Mouse (Mus musculus) frontal cortex, adult 2 months (tissue): ENCODE results near the gene Mrpl52. TPM values are rescaled to one million over a fixed set of nuclear protein-coding genes. Genes with fewer than 3 reads are reported as not detected.

ENCODE experiments used
- DNase-seq, 2 experiments: peaks; one replicate each; pipeline ENCODE4 v3.0.0; 2022; ENCODE audit warnings: low spot score in 1 of 2; ENCODE audit errors: extremely low spot score in 1 of 2
- polyA plus RNA-seq: library from polyadenylated mRNA; depleted of rRNA; stranded (reverse); fragments of >200 nt; gene quantifications from 2 replicates; pipeline ENCODE4 v1.2.3, GENCODE M21; 2012; rRNA removed

Gene Mrpl52
- polyA plus RNA-seq, 1 experiment, result 137 TPM

DNA sequence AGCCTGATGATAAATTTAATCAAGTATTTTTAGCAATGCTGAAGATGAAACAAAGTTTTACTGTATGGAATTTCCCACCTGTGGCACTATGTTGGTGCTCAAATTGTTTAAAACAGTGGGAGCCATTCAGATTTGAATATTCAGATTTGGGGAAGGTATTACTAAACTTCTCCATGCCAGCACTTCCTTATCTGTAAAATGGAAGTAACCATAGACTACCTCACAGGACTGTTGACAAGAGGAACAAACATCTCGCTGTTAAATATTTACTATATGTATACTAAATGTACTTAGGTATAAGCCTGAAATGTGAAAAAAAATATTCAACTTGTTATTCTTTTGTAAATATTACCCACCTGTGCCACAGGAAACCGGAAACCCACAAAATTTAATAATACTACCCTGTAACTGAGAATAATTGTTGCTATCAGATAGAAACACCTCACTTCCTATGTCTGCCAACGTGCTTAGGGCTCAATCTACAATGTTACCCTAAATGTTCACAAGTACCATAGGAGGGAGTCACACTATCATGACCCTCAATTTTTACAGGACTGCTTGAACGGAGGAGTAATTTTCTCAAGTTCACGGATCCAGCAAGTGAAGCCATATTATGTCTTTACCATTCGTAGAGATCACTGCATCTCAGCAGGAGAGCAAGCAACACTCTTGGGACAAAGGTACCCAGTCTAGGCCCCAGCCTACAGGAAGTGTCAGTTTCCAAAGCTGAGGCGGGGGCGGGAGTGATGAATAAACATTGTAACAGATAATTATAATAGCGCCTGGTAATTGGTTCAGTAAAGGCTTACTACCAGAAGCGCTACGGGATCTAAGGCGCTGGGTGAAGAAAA lies 36.6 kb downstream of the Mrpl52 start:
- no peak for DNase-seq

DNA sequence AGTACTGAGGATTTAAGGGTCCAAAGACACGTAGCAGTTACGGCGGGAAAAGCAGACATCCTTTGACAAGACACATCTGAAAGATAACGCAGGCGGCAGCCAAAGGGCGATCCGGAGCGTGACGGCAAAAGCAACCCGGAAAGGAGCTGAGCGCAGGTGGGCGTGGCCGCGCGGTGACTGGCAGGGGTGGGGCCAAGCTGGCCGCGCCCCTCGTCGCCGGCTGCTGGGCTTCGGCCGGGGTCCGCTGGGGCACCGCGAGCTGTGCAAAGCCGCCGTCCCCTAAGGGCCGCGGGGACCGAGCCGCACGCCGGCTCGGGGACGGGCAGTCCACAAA lies 37.2 kb downstream of the Mrpl52 start, which contains the start of gene Lrp10:
Gene Lrp10, plus strand, starts transcription at position 179 of the 334 bp plus-strand sequence.
- DNase-seq, result peak in 1 of 2 experiments; percentile 88

DNA sequence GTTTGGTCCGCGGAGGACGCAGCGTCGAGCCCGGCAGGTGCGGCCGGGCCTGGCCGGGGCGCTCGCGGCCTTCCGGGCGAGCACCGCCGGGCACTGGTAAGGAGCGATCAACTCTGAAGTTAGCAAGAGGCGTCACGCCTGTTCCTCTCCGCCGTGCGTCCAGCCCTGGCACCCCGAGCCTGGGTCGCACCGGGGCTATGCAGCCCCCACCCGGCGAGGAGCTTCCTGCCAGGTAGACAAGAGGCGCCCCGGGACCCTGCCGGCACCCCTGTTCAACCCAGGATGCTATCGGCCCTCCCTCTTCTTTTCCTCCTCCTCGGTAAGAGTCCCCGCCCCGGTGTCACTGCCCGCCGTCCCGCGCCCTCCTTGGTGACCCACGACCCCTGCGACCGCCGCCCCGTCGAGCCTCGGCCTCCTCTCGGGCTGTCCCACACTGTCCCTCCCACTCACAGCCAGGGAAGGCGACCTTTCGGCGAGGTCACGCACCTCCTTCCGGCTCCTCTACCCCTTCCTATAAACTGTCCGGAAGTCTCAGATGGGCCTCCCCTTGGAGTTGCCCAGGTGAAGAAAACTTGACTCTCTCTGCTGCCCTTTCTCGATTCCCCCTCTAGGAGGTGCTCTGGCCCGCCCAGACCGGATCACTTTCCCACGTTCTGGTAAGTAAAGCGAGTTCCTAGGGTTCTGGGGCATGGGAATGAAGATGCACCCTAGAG lies 37.7 kb downstream of the Mrpl52 start:
- peak in 1 of 2 experiments; percentile 66 for DNase-seq

DNA sequence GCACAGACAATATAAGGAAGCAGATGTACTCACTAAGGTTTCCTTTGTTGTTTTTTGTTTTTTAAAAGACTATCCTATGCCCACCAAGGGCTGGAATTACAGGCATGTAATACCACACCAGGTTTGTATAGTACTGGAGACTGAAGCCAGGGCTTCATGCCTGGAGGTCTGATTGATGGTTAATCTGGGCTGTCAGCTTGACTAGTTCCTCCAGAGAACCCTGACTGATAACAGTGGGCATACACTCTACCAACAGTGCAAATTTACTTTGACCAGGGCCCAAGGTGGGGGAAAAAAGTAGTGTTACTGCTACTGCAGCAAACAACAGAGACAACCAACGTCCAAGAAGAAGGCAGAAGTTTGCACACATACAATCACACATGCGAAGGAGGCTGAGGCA lies 44.8 kb downstream of the Mrpl52 start:
- no peak for DNase-seq

DNA sequence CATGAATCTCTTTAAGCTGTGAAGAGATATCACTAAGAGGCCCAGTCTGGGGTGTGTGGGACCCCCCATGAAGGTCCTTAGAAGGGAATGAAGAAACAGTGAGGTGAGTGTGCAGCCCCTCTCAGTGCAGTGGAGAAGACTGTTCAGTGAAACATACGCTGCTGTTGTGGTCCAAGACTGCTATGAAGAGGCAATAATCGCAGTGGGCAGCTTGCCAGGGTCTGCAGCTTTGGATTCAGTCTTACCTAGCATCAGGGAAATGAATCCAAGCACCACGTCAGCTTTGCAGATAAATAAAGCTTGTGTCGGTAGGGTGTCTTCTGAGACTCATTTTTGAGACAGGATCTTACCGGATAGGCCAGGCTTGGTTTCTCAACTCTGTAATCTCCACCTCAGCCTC lies 46.0 kb downstream of the Mrpl52 start:
- no peak for DNase-seq

DNA sequence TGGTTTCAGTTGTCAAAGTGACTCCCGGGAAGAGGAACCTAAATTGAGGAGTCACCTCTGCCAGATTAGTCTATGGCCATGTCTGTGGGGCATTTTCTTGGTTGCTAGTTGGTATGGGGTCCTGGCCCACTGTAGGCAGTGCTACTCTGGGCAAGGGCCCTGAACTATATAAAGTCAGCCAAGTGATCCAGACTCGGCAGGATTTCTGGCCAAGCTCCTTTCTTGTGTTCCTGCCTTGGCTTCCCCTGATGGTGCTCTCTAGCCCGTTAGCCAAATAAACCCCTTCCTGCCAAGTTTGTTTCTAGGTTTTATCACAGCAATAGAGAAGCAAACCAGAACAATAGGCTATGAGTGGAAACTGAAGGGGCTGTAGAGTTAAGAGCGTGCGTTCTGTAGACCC lies 48.0 kb downstream of the Mrpl52 start:
- DNase-seq, result no peak

DNA sequence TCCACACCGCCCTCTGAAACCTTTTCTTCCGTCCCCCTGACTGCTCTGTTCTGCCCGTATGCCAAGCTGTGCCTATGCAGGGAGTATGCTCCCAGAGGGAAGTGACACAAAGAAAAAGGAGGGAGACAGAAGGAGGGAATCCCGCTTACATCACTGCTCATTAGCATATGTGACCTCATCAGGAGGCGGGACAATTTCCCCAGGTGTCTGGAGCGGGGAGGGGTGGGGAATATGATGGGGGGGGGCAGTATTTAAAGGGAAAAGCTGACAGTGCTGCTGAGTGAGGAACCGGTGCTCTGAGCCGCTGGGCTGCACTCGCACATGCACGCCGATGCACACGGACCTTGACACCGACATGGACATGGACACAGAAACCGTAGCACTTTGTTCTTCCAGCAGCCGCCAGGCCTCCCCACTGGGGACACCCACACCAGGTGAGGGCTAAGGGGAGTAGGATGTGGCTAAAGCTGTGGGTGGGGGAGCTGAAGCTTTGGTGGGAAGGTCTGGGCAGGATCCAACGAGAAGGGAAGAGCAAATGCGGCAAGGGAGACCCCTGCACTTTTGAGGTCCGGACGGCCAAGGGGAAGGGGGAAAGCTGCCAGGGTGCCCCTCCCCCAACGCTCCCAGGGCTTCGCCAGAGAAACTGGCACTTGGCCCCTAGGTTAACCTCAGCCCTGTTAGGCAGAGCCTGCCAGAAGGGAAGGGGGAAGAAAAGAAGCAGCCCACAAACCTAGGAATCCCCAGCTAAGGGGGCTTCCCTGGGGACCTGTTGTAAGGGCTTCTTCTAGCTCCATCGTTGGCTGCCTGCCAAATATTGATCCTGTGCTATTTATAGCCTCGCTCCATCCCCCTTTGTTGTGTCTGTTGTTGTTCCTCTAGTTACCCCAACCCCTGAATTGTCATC lies 49.5 kb downstream of the Mrpl52 start, which contains the start of gene Rem2:
Gene Rem2, plus strand, starts transcription at position 160 of the 904 bp plus-strand sequence.
- peak; percentile 64 to 84 for DNase-seq

DNA sequence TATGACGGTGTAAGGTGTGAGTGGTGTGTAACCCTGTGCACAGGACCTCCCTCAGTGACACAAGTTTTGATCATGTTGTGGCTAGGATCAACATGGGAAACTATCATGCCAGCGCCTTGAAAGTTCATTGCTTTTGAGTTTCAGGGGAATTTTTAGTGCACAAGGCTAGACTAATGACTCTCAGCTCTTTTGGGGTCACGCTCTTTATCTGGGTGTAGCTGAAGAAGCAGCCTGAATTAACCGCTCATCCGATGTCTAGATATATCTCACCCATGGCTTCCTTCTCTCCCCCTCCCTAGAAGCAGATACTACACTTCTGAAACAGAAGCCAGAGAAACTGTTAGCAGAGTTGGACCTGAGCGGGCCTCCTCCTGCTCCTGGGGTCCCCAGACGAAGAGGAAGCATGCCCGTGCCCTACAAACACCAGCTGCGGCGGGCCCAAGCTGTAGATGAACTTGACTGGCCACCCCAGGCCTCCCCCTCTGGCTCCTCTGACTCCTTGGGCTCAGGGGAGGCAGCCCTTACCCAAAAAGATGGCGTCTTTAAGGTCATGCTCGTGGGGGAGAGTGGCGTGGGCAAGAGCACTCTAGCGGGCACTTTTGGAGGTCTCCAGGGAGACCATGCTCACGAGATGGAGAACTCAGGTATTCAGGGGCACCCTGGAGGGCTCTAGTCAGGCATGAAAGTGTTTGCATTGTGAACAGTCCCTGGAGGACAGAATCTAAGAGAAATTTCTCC lies 50.6 kb downstream of the Mrpl52 start:
- no peak for DNase-seq

Other genes starting within 250 kb of the Mrpl52 start
- 204 and 283 TPM in 2 replicates for gene Dad1, start 172.8 kb upstream of the Mrpl52 start, polyA plus RNA-seq
- gene Abhd4, start 172.7 kb upstream of the Mrpl52 start, polyA plus RNA-seq, result 57.3 and 71.9 TPM in 2 replicates
- not detected in 2 replicates for gene Olfr49, start 142.0 kb upstream of the Mrpl52 start, polyA plus RNA-seq
- gene Oxa1l, start 66.1 kb upstream of the Mrpl52 start, polyA plus RNA-seq, result 76.2 and 76.8 TPM in 2 replicates
- 2.9 and 3.3 TPM in 2 replicates for gene Slc7a7, start 9.1 kb upstream of the Mrpl52 start, polyA plus RNA-seq
- gene Mmp14, start 4.7 kb downstream of the Mrpl52 start, polyA plus RNA-seq, result 17.3 and 22.0 TPM in 2 replicates
- 34.4 and 37.4 TPM in 2 replicates for gene Lrp10, start 37.2 kb downstream of the Mrpl52 start, polyA plus RNA-seq
- gene Rem2, start 49.2 kb downstream of the Mrpl52 start, polyA plus RNA-seq, result 5.3 and 7.3 TPM in 2 replicates
- 54.1 and 56.2 TPM in 2 replicates for gene Prmt5, start 90.6 kb downstream of the Mrpl52 start, polyA plus RNA-seq
- gene Haus4, start 127.7 kb downstream of the Mrpl52 start, polyA plus RNA-seq, result 7.2 and 8.2 TPM in 2 replicates
- 2.3 and 2.8 TPM in 2 replicates for gene Ajuba, start 150.6 kb downstream of the Mrpl52 start, polyA plus RNA-seq
- 5.8 and 7.6 TPM in 2 replicates for gene 4931414P19Rik, start 179.1 kb downstream of the Mrpl52 start, polyA plus RNA-seq
- 177 and 178 TPM in 2 replicates for gene Psmb5, start 191.1 kb downstream of the Mrpl52 start, polyA plus RNA-seq
- 0.46 and 0.54 TPM in 2 replicates for gene Psmb11, start 194.5 kb downstream of the Mrpl52 start, polyA plus RNA-seq
- not detected in 2 replicates for gene Gm17606, start 214.0 kb downstream of the Mrpl52 start, polyA plus RNA-seq
- 15.1 and 18.1 TPM in 2 replicates for gene Cdh24, start 214.5 kb downstream of the Mrpl52 start, polyA plus RNA-seq